Mouse (Mus musculus): Measurements from ENCODE around the gene Nrxn3. TPM values are rescaled to one million over a fixed set of nuclear protein-coding genes. Genes with fewer than 3 reads are reported as not detected.

Nrxn3 gene
- polyA plus RNA-seq, 1 experiment from 2014 or later = 1.3 TPM

DNA sequence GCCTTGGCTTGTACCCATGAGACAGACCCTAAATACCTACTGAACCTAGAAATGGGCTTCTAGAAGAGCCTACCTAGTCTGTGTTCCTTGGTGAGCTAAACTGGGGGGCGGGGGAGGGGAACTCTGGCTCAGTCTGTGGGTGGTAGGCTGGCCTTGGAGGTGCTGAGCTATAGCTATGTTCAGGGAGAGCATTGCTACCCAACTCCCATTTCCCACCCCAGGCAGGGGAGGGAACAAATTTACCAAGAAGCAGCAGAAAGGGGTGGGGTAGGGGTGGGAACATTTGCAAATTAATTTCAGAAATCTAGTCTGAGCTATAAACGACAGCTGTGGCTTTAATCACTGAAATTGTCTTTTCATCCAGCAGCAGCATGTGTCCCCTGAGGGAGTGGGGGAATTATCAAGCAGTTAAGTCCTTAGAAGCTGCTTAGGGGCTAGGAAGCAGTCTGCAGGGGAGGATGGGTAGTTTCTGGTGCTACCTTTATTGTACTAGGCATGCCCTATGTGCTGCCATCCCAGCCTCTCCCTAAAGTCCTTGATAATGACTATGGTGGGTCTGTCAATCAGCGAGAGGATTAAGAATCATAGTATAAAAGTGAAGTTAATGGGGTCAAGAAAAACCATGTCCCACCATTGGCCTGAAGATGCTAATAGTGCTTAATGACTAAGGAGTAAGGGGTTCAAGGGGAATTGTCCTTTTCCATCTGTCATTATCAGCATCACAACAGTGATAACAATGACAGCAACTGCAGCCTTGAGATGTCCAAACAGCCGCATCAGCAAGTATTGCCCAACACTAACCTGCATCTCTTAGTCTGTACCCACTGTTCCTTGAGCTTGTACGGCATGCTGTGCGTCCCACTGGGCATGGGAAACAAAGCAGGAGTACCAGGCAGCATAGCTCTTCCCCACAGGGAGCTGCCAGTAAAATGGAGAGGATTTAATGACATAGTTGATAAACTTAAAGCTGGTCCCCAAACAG lies 560.0 kb downstream of the Nrxn3 start:
- ATAC-seq (replicated peaks; ENCODE audit: extremely low read depth, insufficient read depth, low FRiP score) = no peak
- no peak overlapping the region for H3K4me3 ChIP-seq (ENCODE audit: low read length)
- H3K9ac ChIP-seq (ENCODE audit: low read length) = no peak overlapping the region
- 71% methylated on average over 6 of the region's 6 CpGs for WGBS
- H3K36me3 ChIP-seq (ENCODE audit: control insufficient read depth, insufficient read depth) = no peaks in the 10 kb centered on the region
- H3K27me3 ChIP-seq (ENCODE audit: control insufficient read depth, insufficient read depth, low read length) = no peaks in the 10 kb centered on the region
- no peaks in the 10 kb centered on the region for H3K9me3 ChIP-seq (replicated peaks; ENCODE audit: control insufficient read depth, low read length)
- no peak overlapping the region for H3K4me2 ChIP-seq (ENCODE audit: low read depth, low read length)
- no peak overlapping the region for H3K27ac ChIP-seq (ENCODE audit: low read length)
- no peaks in the 10 kb centered on the region for H3K4me1 ChIP-seq (ENCODE audit: control insufficient read depth, insufficient read depth, low read length)

DNA sequence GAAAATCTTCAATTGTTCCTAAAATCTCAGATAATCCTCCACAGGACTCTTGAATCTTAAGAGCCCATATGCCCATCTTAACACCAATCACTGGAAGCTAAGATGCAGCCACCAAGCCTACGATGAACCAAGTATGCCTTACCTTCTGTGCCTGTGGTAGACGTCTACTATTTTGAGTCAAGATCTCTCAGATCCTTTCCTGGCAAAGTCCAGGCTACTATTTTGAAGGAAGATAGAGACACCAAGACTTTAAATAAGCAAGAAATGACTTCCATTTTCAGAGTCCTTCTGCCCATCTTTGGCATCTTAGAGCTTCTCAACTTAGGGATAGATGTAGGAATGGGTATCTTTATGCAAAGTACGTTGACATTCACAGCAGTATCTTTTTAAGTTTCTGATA lies 561.7 kb downstream of the Nrxn3 start:
- no peak overlapping the region for H3K27ac ChIP-seq (ENCODE audit: low read length)
- H3K27me3 ChIP-seq (ENCODE audit: control insufficient read depth, insufficient read depth, low read length) = no peaks in the 10 kb centered on the region
- no peaks in the 10 kb centered on the region for H3K9me3 ChIP-seq (replicated peaks; ENCODE audit: control insufficient read depth, low read length)
- H3K4me1 ChIP-seq (ENCODE audit: control insufficient read depth, insufficient read depth, low read length) = no peaks in the 10 kb centered on the region
- no peak overlapping the region for H3K9ac ChIP-seq (ENCODE audit: low read length)
- ATAC-seq (replicated peaks; ENCODE audit: extremely low read depth, insufficient read depth, low FRiP score) = no peak
- H3K4me2 ChIP-seq (ENCODE audit: low read depth, low read length) = no peak overlapping the region
- no peaks in the 10 kb centered on the region for H3K36me3 ChIP-seq (ENCODE audit: control insufficient read depth, insufficient read depth)
- H3K4me3 ChIP-seq (ENCODE audit: low read length) = no peak overlapping the region
- WGBS = 81% methylated on average over 3 of the region's 3 CpGs

DNA sequence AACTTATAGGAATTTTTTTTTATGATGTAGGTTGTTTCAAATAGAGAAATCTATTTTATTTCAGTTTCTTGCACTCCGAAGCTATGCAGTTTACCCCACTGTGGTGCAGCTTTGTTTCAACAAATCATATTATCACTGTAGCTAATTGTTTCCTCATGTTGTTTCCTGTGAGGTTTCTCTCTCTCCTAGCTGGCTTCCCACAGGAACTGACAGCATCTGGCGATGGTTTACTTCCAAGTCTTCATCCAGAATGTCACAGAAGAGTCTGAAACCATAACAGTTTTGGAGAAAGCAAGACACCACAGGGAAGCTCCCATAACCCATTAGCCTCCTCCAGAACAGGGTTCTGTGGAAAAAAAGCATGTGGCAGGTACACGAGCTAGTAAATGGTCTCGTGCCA lies 564.4 kb downstream of the Nrxn3 start:
- no peak overlapping the region for H3K9ac ChIP-seq (ENCODE audit: low read length)
- no peaks in the 10 kb centered on the region for H3K27me3 ChIP-seq (ENCODE audit: control insufficient read depth, insufficient read depth, low read length)
- no peak overlapping the region for H3K4me3 ChIP-seq (ENCODE audit: low read length)
- no peak for ATAC-seq (replicated peaks; ENCODE audit: extremely low read depth, insufficient read depth, low FRiP score)
- H3K9me3 ChIP-seq (replicated peaks; ENCODE audit: control insufficient read depth, low read length) = no peaks in the 10 kb centered on the region
- H3K36me3 ChIP-seq (ENCODE audit: control insufficient read depth, insufficient read depth) = no peaks in the 10 kb centered on the region
- no peak overlapping the region for H3K27ac ChIP-seq (ENCODE audit: low read length)
- no peaks in the 10 kb centered on the region for H3K4me1 ChIP-seq (ENCODE audit: control insufficient read depth, insufficient read depth, low read length)
- WGBS = 47% methylated on average over 4 of the region's 4 CpGs
- no peak overlapping the region for H3K4me2 ChIP-seq (ENCODE audit: low read depth, low read length)

DNA sequence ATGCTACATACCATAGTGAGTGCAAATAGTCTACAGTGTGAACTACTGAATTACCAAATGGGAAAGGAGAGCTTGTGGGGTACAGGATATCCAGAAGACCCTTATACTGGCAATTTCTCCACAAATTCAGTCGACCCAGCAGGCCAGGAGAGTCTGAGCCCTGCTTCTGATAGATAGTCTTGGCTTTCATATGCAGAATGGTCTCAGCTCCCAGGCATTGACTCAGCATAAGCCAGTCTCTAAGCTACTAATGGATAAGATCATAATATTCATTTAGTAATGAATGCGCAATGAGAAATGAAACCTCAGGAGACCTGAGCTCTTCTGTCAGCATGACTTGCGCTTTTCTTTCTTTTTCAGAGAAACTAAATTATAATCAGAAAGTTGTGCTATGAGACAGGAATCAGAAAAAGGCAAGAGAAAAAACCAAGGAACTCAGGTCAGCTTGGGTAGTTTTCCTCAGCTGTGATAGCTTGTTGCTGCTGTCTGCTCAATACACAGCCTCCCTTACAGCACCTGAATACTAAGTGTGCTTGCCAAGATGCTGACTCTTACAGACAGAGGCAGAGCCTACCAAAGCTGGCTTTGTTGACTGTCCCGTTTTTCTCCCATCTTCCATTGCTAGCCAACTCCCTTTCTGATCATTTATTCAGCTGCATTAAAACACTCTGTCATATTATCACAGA lies 567.1 kb downstream of the Nrxn3 start:
- Histone ChIP-seq H3K4me1 (ENCODE audit: control insufficient read depth, insufficient read depth, low read length) (no peaks in the 10 kb centered on the region), H3K9me3 (replicated peaks; ENCODE audit: control insufficient read depth, low read length) (no peaks in the 10 kb centered on the region), H3K4me3 (ENCODE audit: low read length) (no peak overlapping the region), H3K36me3 (ENCODE audit: control insufficient read depth, insufficient read depth) (no peaks in the 10 kb centered on the region), H3K27me3 (ENCODE audit: control insufficient read depth, insufficient read depth, low read length) (no peaks in the 10 kb centered on the region), H3K9ac (ENCODE audit: low read length) (no peak overlapping the region), H3K27ac (ENCODE audit: low read length) (no peak overlapping the region), H3K4me2 (ENCODE audit: low read depth, low read length) (no peak overlapping the region)
- ATAC-seq (replicated peaks; ENCODE audit: extremely low read depth, insufficient read depth, low FRiP score) = no peak
- 65% methylated on average over 4 of the region's 4 CpGs for WGBS

DNA sequence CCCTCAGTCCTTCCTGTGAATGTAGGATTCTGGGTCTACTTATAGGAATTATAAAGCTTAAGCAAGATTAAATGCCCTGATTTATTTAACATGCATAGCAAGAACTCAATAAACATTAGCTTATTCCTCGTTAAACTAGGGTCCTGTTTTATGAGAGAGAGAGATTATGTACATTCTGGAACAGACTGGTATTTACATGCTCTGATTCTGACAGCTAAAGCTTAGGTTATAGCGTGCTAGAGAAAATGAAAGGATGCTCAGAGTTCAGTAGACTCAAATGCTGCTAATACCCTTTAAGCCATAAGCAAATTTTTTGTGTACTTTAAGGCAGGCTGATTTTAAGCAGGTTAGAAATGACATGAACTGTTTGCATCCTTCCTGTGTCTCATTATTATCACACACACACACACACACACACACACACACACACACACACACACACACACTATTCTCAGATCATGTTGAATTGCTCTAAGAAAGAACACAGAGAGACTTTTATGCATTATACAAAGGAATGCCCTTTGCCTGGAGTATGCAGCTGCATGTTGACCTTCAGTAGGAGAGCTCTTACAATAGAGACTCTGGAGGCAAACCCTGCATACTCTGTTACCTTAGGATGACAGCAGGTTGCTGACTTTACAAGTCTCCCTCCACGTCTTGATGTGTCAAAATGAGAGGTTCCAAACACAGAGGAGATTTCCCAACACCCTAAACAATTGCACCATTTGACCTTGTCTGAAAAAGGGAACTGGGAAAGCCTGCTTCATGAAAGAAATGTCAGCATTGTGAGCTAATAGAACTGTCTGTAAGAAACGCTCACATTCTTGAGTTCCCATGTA lies 568.3 kb downstream of the Nrxn3 start:
- Histone ChIP-seq H3K27ac (ENCODE audit: low read length) (no peak overlapping the region), H3K4me2 (ENCODE audit: low read depth, low read length) (no peak overlapping the region), H3K9me3 (replicated peaks; ENCODE audit: control insufficient read depth, low read length) (no peaks in the 10 kb centered on the region), H3K4me3 (ENCODE audit: low read length) (no peak overlapping the region), H3K9ac (ENCODE audit: low read length) (no peak overlapping the region), H3K4me1 (ENCODE audit: control insufficient read depth, insufficient read depth, low read length) (no peaks in the 10 kb centered on the region), H3K27me3 (ENCODE audit: control insufficient read depth, insufficient read depth, low read length) (no peaks in the 10 kb centered on the region), H3K36me3 (ENCODE audit: control insufficient read depth, insufficient read depth) (no peaks in the 10 kb centered on the region)
- no peak for ATAC-seq (replicated peaks; ENCODE audit: extremely low read depth, insufficient read depth, low FRiP score)
- WGBS = 58% methylated on average over 4 of the region's 4 CpGs

DNA sequence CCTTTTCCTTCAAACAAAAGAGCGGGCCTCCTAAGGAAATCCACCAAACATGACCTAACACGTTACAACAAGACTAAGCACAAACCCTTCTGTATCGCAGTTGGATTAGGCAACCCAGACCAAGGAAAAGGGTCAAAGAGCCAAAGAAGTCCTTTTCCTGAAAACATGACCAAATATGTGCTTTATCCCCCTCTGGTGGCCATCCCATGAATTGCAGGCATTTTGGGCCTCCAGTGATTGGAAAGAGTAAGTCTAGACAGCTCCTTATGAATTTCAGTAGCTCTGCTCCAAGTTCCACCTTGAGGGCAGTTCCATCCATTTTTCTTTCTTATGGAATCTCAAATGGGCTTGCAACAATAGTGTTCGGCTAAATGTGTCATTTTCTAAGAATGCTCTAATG lies 579.3 kb downstream of the Nrxn3 start:
- Histone ChIP-seq H3K9ac (ENCODE audit: low read length) (no peak overlapping the region), H3K36me3 (ENCODE audit: control insufficient read depth, insufficient read depth) (no peaks in the 10 kb centered on the region), H3K4me1 (ENCODE audit: control insufficient read depth, insufficient read depth, low read length) (no peaks in the 10 kb centered on the region), H3K27ac (ENCODE audit: low read length) (no peak overlapping the region), H3K4me2 (ENCODE audit: low read depth, low read length) (no peak overlapping the region), H3K9me3 (replicated peaks; ENCODE audit: control insufficient read depth, low read length) (no peaks in the 10 kb centered on the region), H3K4me3 (ENCODE audit: low read length) (no peak overlapping the region), H3K27me3 (ENCODE audit: control insufficient read depth, insufficient read depth, low read length) (no peaks in the 10 kb centered on the region)
- no peak for ATAC-seq (replicated peaks; ENCODE audit: extremely low read depth, insufficient read depth, low FRiP score)
- 33% methylated on average over 4 of the region's 4 CpGs for whole genome bisulfite sequencing

DNA sequence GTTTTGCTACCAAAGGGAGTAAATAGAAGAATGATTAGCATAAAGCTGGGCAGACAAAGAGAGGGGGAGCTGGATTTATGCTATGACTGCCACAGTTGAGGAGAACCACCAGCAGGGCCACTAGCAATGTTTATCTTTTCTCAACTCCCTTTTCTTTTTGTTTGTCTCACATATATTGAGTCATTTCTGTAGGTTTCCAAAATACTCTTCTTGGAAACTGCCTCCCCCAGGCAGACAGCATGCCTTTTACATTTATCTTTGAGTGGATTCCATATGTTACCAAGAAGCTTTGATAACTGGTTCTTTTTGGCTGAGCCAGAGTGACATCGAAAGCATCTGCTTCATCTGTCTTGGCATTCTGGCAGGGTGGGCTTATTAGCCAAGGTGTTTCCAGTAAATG lies 587.5 kb downstream of the Nrxn3 start:
- Histone ChIP-seq H3K27ac (ENCODE audit: low read length) (no peak overlapping the region), H3K9ac (ENCODE audit: low read length) (no peak overlapping the region), H3K4me3 (ENCODE audit: low read length) (no peak overlapping the region), H3K9me3 (replicated peaks; ENCODE audit: control insufficient read depth, low read length) (no peaks in the 10 kb centered on the region), H3K4me2 (ENCODE audit: low read depth, low read length) (no peak overlapping the region), H3K4me1 (ENCODE audit: control insufficient read depth, insufficient read depth, low read length) (no peaks in the 10 kb centered on the region), H3K36me3 (ENCODE audit: control insufficient read depth, insufficient read depth) (no peaks in the 10 kb centered on the region), H3K27me3 (ENCODE audit: control insufficient read depth, insufficient read depth, low read length) (no peaks in the 10 kb centered on the region)
- ATAC-seq (replicated peaks; ENCODE audit: extremely low read depth, insufficient read depth, low FRiP score) = no peak
- WGBS = 93% methylated on average over 1 of the region's 1 CpGs

DNA sequence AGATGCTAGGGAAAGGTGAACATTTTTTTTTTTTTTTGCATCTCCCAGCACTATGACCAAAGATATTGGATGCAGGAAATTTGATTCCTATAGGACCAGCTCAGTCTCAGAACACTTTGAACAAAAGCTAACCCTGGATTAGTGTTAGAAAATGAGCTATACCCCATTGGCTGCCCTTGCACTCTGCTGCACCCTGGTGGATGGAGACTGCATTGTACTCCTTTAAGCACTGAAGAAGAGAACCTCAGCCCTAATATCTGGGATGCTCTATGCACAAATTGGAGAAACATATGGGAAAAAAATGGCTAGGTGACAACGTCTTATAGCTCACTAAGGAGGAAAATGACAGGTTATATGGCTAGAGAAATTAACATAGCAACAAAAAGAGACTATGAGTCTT lies 589.9 kb downstream of the Nrxn3 start:
- Histone ChIP-seq H3K9me3 (replicated peaks; ENCODE audit: control insufficient read depth, low read length) (no peaks in the 10 kb centered on the region), H3K27me3 (ENCODE audit: control insufficient read depth, insufficient read depth, low read length) (no peaks in the 10 kb centered on the region), H3K4me1 (ENCODE audit: control insufficient read depth, insufficient read depth, low read length) (no peaks in the 10 kb centered on the region), H3K4me3 (ENCODE audit: low read length) (no peak overlapping the region), H3K4me2 (ENCODE audit: low read depth, low read length) (no peak overlapping the region), H3K36me3 (ENCODE audit: control insufficient read depth, insufficient read depth) (no peaks in the 10 kb centered on the region), H3K9ac (ENCODE audit: low read length) (no peak overlapping the region), H3K27ac (ENCODE audit: low read length) (no peak overlapping the region)
- no peak for ATAC-seq (replicated peaks; ENCODE audit: extremely low read depth, insufficient read depth, low FRiP score)
- 24% methylated on average over 1 of the region's 1 CpGs for WGBS

Measured in heart, embryonic 16.5 days (tissue).